Mouse (Mus musculus) heart, adult 2 months (tissue): ENCODE measurements at regions not wholly inside any gene's neighbourhood (a gene's known extent, or its start where the extent isn't known, plus 50 kb on each side); places are given as distances from the start of the nearest gene placed in this dataset.

Source experiments
- DNase-seq, 2 experiments: peaks; one replicate each; pipeline ENCODE4 v3.0.0; 2021
- H3K27ac ChIP-seq: fragments of 200-600 bp; 2 replicates; pipeline ENCODE4 v1.8.1; 2022
- H3K27me3 ChIP-seq: fragments of 200-500 bp; 2 replicates; pipeline ENCODE4 v1.6.1; 2012; ENCODE audit warnings: mild to moderate bottlenecking, low read length, inconsistent platforms, mixed read lengths; ENCODE audit not compliant: control insufficient read depth, insufficient read depth
- H3K36me3 ChIP-seq: fragments of 200-500 bp; 2 replicates; pipeline ENCODE4 v1.6.1; 2012; ENCODE audit warnings: low read length, inconsistent platforms; ENCODE audit not compliant: control insufficient read depth, insufficient read depth
- H3K4me1 ChIP-seq: fragments of 200-500 bp; 2 replicates; pipeline ENCODE4 v1.6.1; 2011; ENCODE audit warnings: low read length; ENCODE audit not compliant: control insufficient read depth, insufficient read depth
- H3K4me3 ChIP-seq: fragments of 200-600 bp; 2 replicates; pipeline ENCODE4 v1.8.1; 2022
- H3K79me2 ChIP-seq: fragments of 200-500 bp; replicated peaks from 2 replicates; pipeline ENCODE4 v1.6.1; 2012; ENCODE audit warnings: mild to moderate bottlenecking, inconsistent platforms, low read length, moderate library complexity, mixed read lengths; ENCODE audit not compliant: control insufficient read depth, insufficient read depth
- H3K9ac ChIP-seq: fragments of 200-500 bp; 2 replicates; pipeline ENCODE4 v1.6.1; 2012; ENCODE audit warnings: low read depth, mild to moderate bottlenecking, control low read depth, inconsistent platforms, low read length, mixed read lengths
- CTCF ChIP-seq: fragments of 200-600 bp; IDR thresholded peaks from 2 replicates; pipeline ENCODE4 v1.8.1; 2022; ENCODE audit warnings: antibody characterized with exemption, mild to moderate bottlenecking, moderate library complexity
- EP300 ChIP-seq: fragments of 200-500 bp; IDR thresholded peaks from 2 replicates; pipeline ENCODE4 v1.6.1; 2011; ENCODE audit warnings: low read depth, low read length, control low read depth; ENCODE audit not compliant: insufficient read depth
- POLR2A ChIP-seq: fragments of 200-500 bp; IDR thresholded peaks from 2 replicates; pipeline ENCODE4 v1.6.1; 2011; ENCODE audit warnings: mild to moderate bottlenecking, low read depth, low read length, control low read depth; ENCODE audit not compliant: insufficient read depth
- WGBS: fragments of 180-500 bp; shearing (Covaris S2); methylation state at CpG from one replicate; pipeline ENCODE4 v1.1.7; 2018; 5-methylcytosine and 5-hydroxymethylcytosine counted together
- intact Hi-C: fragments of 180-260 bp; cut with DNase I; formaldehyde crosslinking; loops from one replicate; pipeline ENCODE4 v1.15.1; 2025

GRCm38 (mm10) chr4:131381529-131381928 lies 437.3 kb downstream of the Matn1 start:
- no peaks in the 10 kb centered on the region for H3K27me3 ChIP-seq
- no peak for TF ChIP-seq POLR2A
- 61% methylated on average over 7 of the region's 7 CpGs for WGBS
- DNase-seq, result no peak
- no peak overlapping the region for H3K9ac ChIP-seq
- H3K27ac ChIP-seq, result no peak overlapping the region
- no peak overlapping the region for H3K4me3 ChIP-seq
- no peaks in the 10 kb centered on the region for H3K79me2 ChIP-seq
- intact Hi-C loops, result no loop called here
- no peaks in the 10 kb centered on the region for H3K4me1 ChIP-seq
- no peaks in the 10 kb centered on the region for H3K36me3 ChIP-seq

DNA sequence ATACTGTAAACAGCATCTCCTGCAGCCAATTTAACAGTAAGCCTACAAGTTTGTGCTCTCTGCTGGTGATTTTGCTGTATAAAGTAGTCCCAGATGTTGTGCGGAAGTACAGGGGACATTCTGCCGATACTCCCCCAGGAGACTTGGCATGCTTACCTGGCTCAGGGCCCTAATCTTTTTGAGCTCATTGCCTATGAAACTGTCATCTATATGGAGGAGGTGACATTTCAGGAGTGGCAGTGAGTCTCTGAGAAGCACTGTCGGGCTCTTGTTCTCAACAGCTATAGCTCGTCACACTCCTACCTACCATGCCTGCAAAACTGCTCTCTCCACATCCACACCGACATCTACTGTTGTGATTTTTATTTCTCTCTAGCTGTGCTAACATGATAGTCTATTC lies 439.7 kb downstream of the Matn1 start:
- WGBS, result 70% methylated on average over 5 of the region's 5 CpGs
- intact Hi-C loops, result no loop called here
- DNase-seq, result no peak
- no peaks in the 10 kb centered on the region for H3K36me3 ChIP-seq
- H3K27me3 ChIP-seq, result no peaks in the 10 kb centered on the region
- H3K27ac ChIP-seq, result no peak overlapping the region
- no peak overlapping the region for H3K9ac ChIP-seq
- no peaks in the 10 kb centered on the region for H3K4me1 ChIP-seq
- no peak overlapping the region for H3K4me3 ChIP-seq
- TF ChIP-seq CTCF (no peak), EP300 (no peak), POLR2A (no peak)
- H3K79me2 ChIP-seq, result no peaks in the 10 kb centered on the region

GRCm38 (mm10) chr4:131386961-131387360 lies 442.8 kb downstream of the Matn1 start:
- no peak overlapping the region for H3K9ac ChIP-seq
- H3K4me1 ChIP-seq, result no peaks in the 10 kb centered on the region
- TF ChIP-seq EP300 (no peak), POLR2A (no peak), CTCF (no peak)
- H3K27me3 ChIP-seq, result no peaks in the 10 kb centered on the region
- H3K36me3 ChIP-seq, result no peaks in the 10 kb centered on the region
- DNase-seq, result no peak
- WGBS, result 61% methylated on average over 10 of the region's 10 CpGs
- H3K79me2 ChIP-seq, result no peaks in the 10 kb centered on the region
- intact Hi-C loops, result no loop called here
- H3K4me3 ChIP-seq, result no peak overlapping the region
- no peak overlapping the region for H3K27ac ChIP-seq

GRCm38 (mm10) chr4:131391119-131391923 lies 446.8 kb downstream of the Ptpru start:
- 71% methylated on average over 10 of the region's 10 CpGs for WGBS
- intact Hi-C loops, result no loop called here
- Histone ChIP-seq H3K9ac (no peak overlapping the region), H3K4me1 (no peaks in the 10 kb centered on the region), H3K36me3 (no peaks in the 10 kb centered on the region), H3K79me2 (no peaks in the 10 kb centered on the region), H3K27ac (no peak overlapping the region), H3K27me3 (no peaks in the 10 kb centered on the region), H3K4me3 (no peak overlapping the region)
- DNase-seq, result no peak
- TF ChIP-seq POLR2A (no peak), CTCF (no peak), EP300 (no peak)

GRCm38 (mm10) chr4:131391924-131392297 lies 446.2 kb downstream of the Ptpru start:
- Histone ChIP-seq H3K4me1 (no peaks in the 10 kb centered on the region), H3K79me2 (no peaks in the 10 kb centered on the region), H3K27me3 (no peaks in the 10 kb centered on the region), H3K36me3 (no peaks in the 10 kb centered on the region), H3K4me3 (no peak overlapping the region), H3K27ac (no peak overlapping the region), H3K9ac (no peak overlapping the region)
- intact Hi-C loops, result no loop called here
- WGBS, result 95% methylated on average over 3 of the region's 3 CpGs
- TF ChIP-seq CTCF, result no peak
- TF ChIP-seq POLR2A, result no peak
- TF ChIP-seq EP300, result no peak
- no peak for DNase-seq

- no peaks in the 10 kb centered on the region for H3K36me3 ChIP-seq
- TF ChIP-seq EP300, result no peak
- TF ChIP-seq CTCF, result no peak
- no peak for TF ChIP-seq POLR2A
- H3K9ac ChIP-seq, result no peak overlapping the region
- 74% methylated on average over 3 of the region's 3 CpGs for WGBS
- no peak overlapping the region for H3K27ac ChIP-seq
- H3K4me3 ChIP-seq, result no peak overlapping the region
- DNase-seq, result no peak
- intact Hi-C loops, result no loop called here
- no peaks in the 10 kb centered on the region for H3K79me2 ChIP-seq
- H3K4me1 ChIP-seq, result no peaks in the 10 kb centered on the region
- H3K27me3 ChIP-seq, result no peaks in the 10 kb centered on the region
These were observed 445.6 kb downstream of the Ptpru start for GRCm38 (mm10) chr4:131392478-131392877.
